In genomic region chr2:60041485-60042274, GRCm38 (mm10) we compare ENCODE assay signal across 13 mouse cellular contexts.
"Had no signal": no experiment of that assay in that cellular context is flagged by ENCODE, and none has a peak within 500 bp of the region (broad histone marks: within the 10 kb centered on the region; RNA-seq: fewer than 3 reads in every experiment).

No protein-coding gene starts in this region.

- DNase-seq: kidney, postnatal 14 days; layer of hippocampus, postnatal 36 days; lung, postnatal 14 days; right cerebral cortex, adult 18-20 months; right cerebral cortex, postnatal 25 days had no signal

- H3K9ac ChIP-seq: kidney, embryonic 15.5 days; limb, embryonic 13.5 days; liver, embryonic 15.5 days; lung, embryonic 15.5 days; neural tube, embryonic 15.5 days; stomach, embryonic 15.5 days had no signal

- H3K27me3 ChIP-seq: kidney, embryonic 15.5 days; limb, embryonic 13.5 days; liver, embryonic 15.5 days; lung, embryonic 15.5 days; midbrain, embryonic 13.5 days; neural tube, embryonic 15.5 days; stomach, embryonic 15.5 days had no signal

- H3K27ac ChIP-seq: kidney, embryonic 15.5 days; limb, embryonic 13.5 days; liver, embryonic 15.5 days; lung, embryonic 15.5 days had no signal

- H3K36me3 ChIP-seq: kidney, embryonic 15.5 days; limb, embryonic 13.5 days; lung, embryonic 15.5 days; midbrain, embryonic 13.5 days; neural tube, embryonic 15.5 days; stomach, embryonic 15.5 days had no signal

- H3K4me3 ChIP-seq: kidney, embryonic 15.5 days; limb, embryonic 13.5 days; liver, embryonic 15.5 days; lung, embryonic 15.5 days; midbrain, embryonic 13.5 days; myocyte; neural tube, embryonic 15.5 days; stomach, embryonic 15.5 days had no signal

- H3K4me2 ChIP-seq: kidney, embryonic 15.5 days; limb, embryonic 13.5 days; liver, embryonic 15.5 days; lung, embryonic 15.5 days; midbrain, embryonic 13.5 days; stomach, embryonic 15.5 days had no signal

- H3K9me3 ChIP-seq: kidney, embryonic 15.5 days; limb, embryonic 13.5 days; liver, embryonic 15.5 days; lung, embryonic 15.5 days; midbrain, embryonic 13.5 days; neural tube, embryonic 15.5 days; stomach, embryonic 15.5 days had no signal
